Comparison of ENCODE assay signal across 7 mouse cellular contexts in genomic region chr17:21534460-21535095, GRCm38 (mm10). TPM values are rescaled to one million over a fixed set of nuclear protein-coding genes. Genes with fewer than 3 reads are reported as not detected.
DNase-seq lines count a peak whose midpoint lies in the region; ATAC-seq and TF ChIP-seq lines count a peak whose summit lies in the region.

No protein-coding gene starts in this region.

- WGBS in heart, embryonic 10.5 days = 23% methylated on average over 4 of the region's 4 CpGs
- WGBS in kidney, embryonic 15.5 days = 15% methylated on average over 4 of the region's 4 CpGs
- WGBS in lung, embryonic 14.5 days = 14% methylated on average over 4 of the region's 4 CpGs

- peak; percentile 91 for DNase-seq in CD4-positive, CD25-positive, alpha-beta regulatory T cell, adult 2 months (ENCODE audit: low read depth, low spot score)
- peak; percentile 93 for DNase-seq in MEL (ENCODE audit: low read depth, low spot score)
- peak; percentile 68 for DNase-seq in heart, embryonic 10.5 days (ENCODE audit: low spot score)
- peak; percentile 96 for DNase-seq in lung, embryonic 14.5 days
- DNase-seq in retina, embryonic 14.5 days (ENCODE audit: low spot score) = peak; percentile 91

- TF ChIP-seq CTCF in MEL (IDR thresholded peaks at IDR 0.05 in 2 of 3, conservative IDR thresholded peaks at IDR 0.05 in 1 of 3; ENCODE audit: control insufficient read depth in 1 of 3, insufficient read depth in 1 of 3, low read depth in 2 of 3, low read length in 3 of 3, poor library complexity in 1 of 3, severe bottlenecking in 1 of 3) = peak in 2 of 3 experiments; percentile 57 to 84; a peak in 4 of 6 replicates
- TF ChIP-seq CTCF in lung, embryonic 14.5 days (IDR thresholded peaks at IDR 0.05; ENCODE audit: low read depth) = peak; percentile 83

- peak overlapping the region; percentile 43 for H3K27ac ChIP-seq in MEL (ENCODE audit: control insufficient read depth, low read depth, low read length)
- H3K27ac ChIP-seq in heart, embryonic 10.5 days = peak overlapping the region; percentile 75; the same call in 1 of the 2 replicates
- peak overlapping the region; percentile 74 for H3K27ac ChIP-seq in kidney, embryonic 15.5 days
- peak overlapping the region; percentile 67 for H3K27ac ChIP-seq in lung, embryonic 14.5 days (ENCODE audit: low read depth)

- H3K4me1 ChIP-seq in MEL (ENCODE audit: control insufficient read depth in 1 of 2, insufficient read depth in 2 of 2, low read length in 2 of 2) = peaks cover 4 to 7% of the 10 kb centered on the region in 2 experiments; a peak in 3 of 4 replicates
- peaks cover 16% of the 10 kb centered on the region for H3K4me1 ChIP-seq in heart, embryonic 10.5 days
- peaks cover 30% of the 10 kb centered on the region for H3K4me1 ChIP-seq in kidney, embryonic 15.5 days
- H3K4me1 ChIP-seq in lung, embryonic 14.5 days (ENCODE audit: insufficient read depth) = peaks cover 8% of the 10 kb centered on the region; the same call in 1 of the 2 replicates

- no peak for TF ChIP-seq POLR2A in MEL (IDR thresholded peaks at IDR 0.05; ENCODE audit: control insufficient read depth in 1 of 2, insufficient read depth in 1 of 2, low read depth in 1 of 2, low read length in 2 of 2, poor library complexity in 1 of 2)

- peaks cover 6% of the 10 kb centered on the region; the same call in 1 of the 2 replicates for H3K79me2 ChIP-seq in MEL (ENCODE audit: control insufficient read depth, insufficient read depth, low read length, poor library complexity)

- peak overlapping the region; percentile 56 to 88 for H3K4me3 ChIP-seq in MEL (ENCODE audit: control insufficient read depth in 1 of 2, insufficient read depth in 1 of 2, low read depth in 2 of 2, low read length in 2 of 2)
- no peak overlapping the region for H3K4me3 ChIP-seq in heart, embryonic 10.5 days
- no peak overlapping the region for H3K4me3 ChIP-seq in kidney, embryonic 15.5 days (replicated peaks)
- no peak overlapping the region for H3K4me3 ChIP-seq in lung, embryonic 14.5 days (ENCODE audit: low read depth, low read length)

- no peaks in the 10 kb centered on the region for H3K27me3 ChIP-seq in MEL (ENCODE audit: control insufficient read depth in 1 of 2, insufficient read depth in 2 of 2, low read length in 2 of 2)
- no peaks in the 10 kb centered on the region for H3K27me3 ChIP-seq in heart, embryonic 10.5 days (ENCODE audit: insufficient read depth, poor library complexity, severe bottlenecking)
- H3K27me3 ChIP-seq in kidney, embryonic 15.5 days = no peaks in the 10 kb centered on the region
- H3K27me3 ChIP-seq in lung, embryonic 14.5 days (ENCODE audit: insufficient read depth, low read length) = no peaks in the 10 kb centered on the region

- peak; percentile 82 for TF ChIP-seq RAD21 in MEL (IDR thresholded peaks at IDR 0.05; ENCODE audit: low read depth, low read length)

- peak; percentile 47 for ATAC-seq in common myeloid progenitor, adult 5-6 weeks (replicated peaks; ENCODE audit: low read depth, poor library complexity, severe bottlenecking)
- 0 out of 2 replicates have a peak, but pooled peaks have one; percentile 17 for ATAC-seq in kidney, embryonic 15.5 days (replicated peaks; ENCODE audit: low FRiP score)
- peak; percentile 25; the same call in 1 of the 2 replicates for ATAC-seq in lung, embryonic 14.5 days (ENCODE audit: insufficient read depth)

- H3K36me3 ChIP-seq in MEL (ENCODE audit: control insufficient read depth in 1 of 2, insufficient read depth in 2 of 2, low read length in 2 of 2) = peaks cover 0 to 2% of the 10 kb centered on the region in 2 experiments; a peak in 2 of 4 replicates
- no peaks in the 10 kb centered on the region for H3K36me3 ChIP-seq in heart, embryonic 10.5 days
- no peaks in the 10 kb centered on the region for H3K36me3 ChIP-seq in kidney, embryonic 15.5 days
- no peaks in the 10 kb centered on the region for H3K36me3 ChIP-seq in lung, embryonic 14.5 days (ENCODE audit: insufficient read depth)

- no peaks in the 10 kb centered on the region for H3K9me3 ChIP-seq in MEL (replicated peaks; ENCODE audit: insufficient read depth, low read length)
- H3K9me3 ChIP-seq in heart, embryonic 10.5 days = no peaks in the 10 kb centered on the region
- no peaks in the 10 kb centered on the region for H3K9me3 ChIP-seq in kidney, embryonic 15.5 days (replicated peaks)
- H3K9me3 ChIP-seq in lung, embryonic 14.5 days (ENCODE audit: low read depth, low read length) = no peaks in the 10 kb centered on the region

- peak overlapping the region; percentile 79 for H3K4me2 ChIP-seq in kidney, embryonic 15.5 days
- peak overlapping the region; percentile 75 for H3K4me2 ChIP-seq in lung, embryonic 14.5 days

- no peak for TF ChIP-seq EP300 in MEL (IDR thresholded peaks at IDR 0.05; ENCODE audit: low read depth in 1 of 2, low read length in 2 of 2)

- peak overlapping the region; percentile 35 for H3K9ac ChIP-seq in MEL (ENCODE audit: control insufficient read depth, low read depth, low read length, poor library complexity, severe bottlenecking)
- H3K9ac ChIP-seq in kidney, embryonic 15.5 days = no peak overlapping the region
- peak overlapping the region; percentile 61; the same call in 1 of the 2 replicates for H3K9ac ChIP-seq in lung, embryonic 14.5 days

TF ChIP-seq in MEL, 35 proteins besides CTCF, POLR2A, EP300 and RAD21 (continues in another document):
- TF ChIP-seq MYB (IDR thresholded peaks at IDR 0.05; ENCODE audit: low read depth, low read length) = no peak
- no peak for TF ChIP-seq MAX (IDR thresholded peaks at IDR 0.05; ENCODE audit: low read length)
- peak; percentile 51; the same call in 1 of the 2 replicates for TF ChIP-seq ETS1 (IDR thresholded peaks at IDR 0.05; ENCODE audit: low read depth, low read length)
- TF ChIP-seq RCOR1 (IDR thresholded peaks at IDR 0.05; ENCODE audit: low read depth, low read length) = no peak
- TF ChIP-seq ZC3H11A (IDR thresholded peaks at IDR 0.05; ENCODE audit: low read depth, low read length) = peak; percentile 66
- TF ChIP-seq MAZ (IDR thresholded peaks at IDR 0.05; ENCODE audit: low read depth, low read length) = no peak
- no peak for TF ChIP-seq POLR2AphosphoS5 (IDR thresholded peaks at IDR 0.05; ENCODE audit: borderline replicate concordance, low read depth, low read length)
- TF ChIP-seq ZMIZ1 (IDR thresholded peaks at IDR 0.05; ENCODE audit: low read depth, low read length) = no peak
- TF ChIP-seq E2F4 (IDR thresholded peaks at IDR 0.05; ENCODE audit: borderline replicate concordance, low read depth, low read length) = no peak
- TF ChIP-seq MEF2A (IDR thresholded peaks at IDR 0.05; ENCODE audit: extremely low read depth, insufficient replicate concordance, low read depth, low read length, poor library complexity, severe bottlenecking) = no peak
- no peak for TF ChIP-seq POLR2AphosphoS2 (IDR thresholded peaks at IDR 0.05; ENCODE audit: low read length)
- TF ChIP-seq CHD2 (IDR thresholded peaks at IDR 0.05; ENCODE audit: low read length) = no peak
- peak; percentile 38; the same call in 1 of the 2 replicates for TF ChIP-seq TCF12 (IDR thresholded peaks at IDR 0.05; ENCODE audit: low read depth, low read length)
- no peak for TF ChIP-seq BHLHE40 (IDR thresholded peaks at IDR 0.05; ENCODE audit: borderline replicate concordance, low read depth, low read length)
- TF ChIP-seq CHD1 (IDR thresholded peaks at IDR 0.05; ENCODE audit: low read depth, low read length) = no peak
- peak; percentile 56; the same call in 1 of the 2 replicates for TF ChIP-seq HCFC1 (IDR thresholded peaks at IDR 0.05; ENCODE audit: low read depth, low read length)
- peak; percentile 100 for TF ChIP-seq JUND (IDR thresholded peaks at IDR 0.05; ENCODE audit: low read depth, low read length)
- TF ChIP-seq KAT2A (conservative IDR thresholded peaks at IDR 0.05; ENCODE audit: low read depth, low read length) = no peak
- peak; percentile 67 for TF ChIP-seq SMC3 (IDR thresholded peaks at IDR 0.05; ENCODE audit: low read depth, low read length)
- TF ChIP-seq MAFK (IDR thresholded peaks at IDR 0.05; ENCODE audit: borderline replicate concordance, low read depth, low read length) = no peak
- TF ChIP-seq MYC (IDR thresholded peaks at IDR 0.05; ENCODE audit: low read depth, low read length) = peak; percentile 65; the same call in 1 of the 2 replicates
- TF ChIP-seq MXI1 (IDR thresholded peaks at IDR 0.05; ENCODE audit: low read depth, low read length) = peak; percentile 54; the same call in 1 of the 2 replicates
- peak; percentile 28; the same call in 1 of the 2 replicates for TF ChIP-seq ZNF384 (IDR thresholded peaks at IDR 0.05; ENCODE audit: low read depth, low read length)

RNA-seq across cellular contexts. Expression of gene Zfp52, which starts 0.8 kb away (rescaled TPM):
- 3.5 and 4.0 TPM in 2 replicates for total RNA-seq in MEL (2012; rRNA removed)
- 1 to 10 TPM in 1 of 2 experiments, not detected in 1; 2.8 TPM for polyA plus RNA-seq in MEL (2012; ENCODE audit: insufficient read depth in 1 of 2, insufficient read length in 2 of 2, low read depth in 1 of 2, low replicate concordance in 2 of 2, missing spikeins in 1 of 2)
- total RNA-seq in common myeloid progenitor, adult 5-6 weeks (2017) = 39.2 and 47.4 TPM in 2 replicates
- polyA plus RNA-seq in heart, embryonic 10.5 days (2016; fragmentation: Nextera tagmentation; extraction: Ambion mirVana) = 2.0 and 2.1 TPM in 2 replicates
- polyA plus RNA-seq in kidney, embryonic 15.5 days (2015; fragmentation: Nextera tagmentation; extraction: Ambion mirVana) = 3.9 and 4.9 TPM in 2 replicates
- 4.5 and 4.6 TPM in 2 replicates for polyA plus RNA-seq in lung, embryonic 14.5 days (2014; fragmentation: Nextera tagmentation; extraction: Ambion mirVana)

RNA-seq across cellular contexts. Expression of gene Zfp948, which starts 32.2 kb away (rescaled TPM):
- total RNA-seq in MEL (2012; rRNA removed) = 2.3 and 3.5 TPM in 2 replicates
- polyA plus RNA-seq in MEL (2012; ENCODE audit: insufficient read depth in 1 of 2, insufficient read length in 2 of 2, low read depth in 1 of 2, low replicate concordance in 2 of 2, missing spikeins in 1 of 2) = 1 to 10 TPM in 1 of 2 experiments, not detected in 1; 3.2 TPM
- total RNA-seq in common myeloid progenitor, adult 5-6 weeks (2017) = 2.9 and 5.2 TPM in 2 replicates
- 15.6 and 19.0 TPM in 2 replicates for polyA plus RNA-seq in heart, embryonic 10.5 days (2016; fragmentation: Nextera tagmentation; extraction: Ambion mirVana)
- polyA plus RNA-seq in kidney, embryonic 15.5 days (2015; fragmentation: Nextera tagmentation; extraction: Ambion mirVana) = 18.7 and 19.2 TPM in 2 replicates
- polyA plus RNA-seq in lung, embryonic 14.5 days (2014; fragmentation: Nextera tagmentation; extraction: Ambion mirVana) = 21.3 and 24.9 TPM in 2 replicates

RNA-seq across cellular contexts. Expression of gene Zfp53, which starts 45.8 kb away (rescaled TPM):
- 1.8 TPM in 2 replicates for total RNA-seq in MEL (2012; rRNA removed)
- polyA plus RNA-seq in MEL (2012; ENCODE audit: insufficient read depth in 1 of 2, insufficient read length in 2 of 2, low read depth in 1 of 2, low replicate concordance in 2 of 2, missing spikeins in 1 of 2) = 1 to 10 TPM in 1 of 2 experiments, not detected in 1; 2.2 TPM
- 9.1 and 14.6 TPM in 2 replicates for total RNA-seq in common myeloid progenitor, adult 5-6 weeks (2017)
- polyA plus RNA-seq in heart, embryonic 10.5 days (2016; fragmentation: Nextera tagmentation; extraction: Ambion mirVana) = 6.4 and 8.0 TPM in 2 replicates
- polyA plus RNA-seq in kidney, embryonic 15.5 days (2015; fragmentation: Nextera tagmentation; extraction: Ambion mirVana) = 11.2 and 12.7 TPM in 2 replicates
- 9.7 and 10.5 TPM in 2 replicates for polyA plus RNA-seq in lung, embryonic 14.5 days (2014; fragmentation: Nextera tagmentation; extraction: Ambion mirVana)

Comparison
In these comparisons a context has a peak if more than half of its experiments do, and no peak if none do; other contexts are left out.
1. H3K4me3 ChIP-seq: peak in MEL (2 of 2); none in heart, embryonic 10.5 days (single experiment), kidney, embryonic 15.5 days (single experiment) and lung, embryonic 14.5 days (single experiment).
2. Peak in every context shown above with its lines, with median percentiles within 50 percentile points of each other: DNase-seq, H3K27ac ChIP-seq and ATAC-seq.